Mouse (Mus musculus) embryonic facial prominence, embryonic 12.5 days (tissue): ENCODE data around the gene Gpr68. TPM values are rescaled to one million over a fixed set of nuclear protein-coding genes. Genes with fewer than 3 reads are reported as not detected.

Experiments used
- ATAC-seq: fragments of 200-750 bp; cut with Nextera tagmentation; 2 replicates; pipeline ENCODE4 v1.8.0; 2017; ENCODE audit not compliant: insufficient number of reproducible peaks, insufficient read depth, low FRiP score, low TSS enrichment
- H3K27ac ChIP-seq: fragments of 300-500 bp; sonication (generic); 2 replicates; pipeline ENCODE4 v1.5.1; 2016; ENCODE audit warnings: mild to moderate bottlenecking
- H3K27me3 ChIP-seq: fragments of 300-500 bp; sonication (generic); 2 replicates; pipeline ENCODE4 v1.6.1; 2016; ENCODE audit warnings: mild to moderate bottlenecking, moderate library complexity
- H3K36me3 ChIP-seq: fragments of 300-500 bp; sonication (generic); 2 replicates; pipeline ENCODE4 v1.6.1; 2016; ENCODE audit warnings: mild to moderate bottlenecking
- H3K4me1 ChIP-seq: fragments of 300-500 bp; sonication (generic); 2 replicates; pipeline ENCODE4 v1.6.1; 2016
- H3K4me2 ChIP-seq: fragments of 300-500 bp; sonication (generic); replicated peaks from 2 replicates; pipeline ENCODE4 v1.6.1; 2016; ENCODE audit warnings: mild to moderate bottlenecking, moderate library complexity
- H3K4me3 ChIP-seq: fragments of 300-500 bp; sonication (generic); 2 replicates; pipeline ENCODE4 v1.5.1; 2016; ENCODE audit warnings: mild to moderate bottlenecking
- H3K9ac ChIP-seq: fragments of 300-500 bp; sonication (generic); 2 replicates; pipeline ENCODE4 v1.6.1; 2016; ENCODE audit warnings: mild to moderate bottlenecking, moderate library complexity
- H3K9me3 ChIP-seq: fragments of 300-500 bp; sonication (generic); 2 replicates; pipeline ENCODE4 v1.6.1; 2016; ENCODE audit warnings: mild to moderate bottlenecking, moderate library complexity
- WGBS: fragments of 180-500 bp; shearing (Covaris S2); methylation state at CpG from one replicate; pipeline ENCODE4 v1.1.7; 2016; 5-methylcytosine and 5-hydroxymethylcytosine counted together
- polyA plus RNA-seq: library from polyadenylated mRNA; unstranded; fragments of >200 nt; fragmentation: Nextera tagmentation; extraction: Ambion mirVana; gene quantifications from 2 replicates; pipeline ENCODE4 v1.2.1, GENCODE M21; 2016

The Gpr68 gene
- polyA plus RNA-seq, 1 experiment from 2014 or later: 0.06 TPM

DNA sequence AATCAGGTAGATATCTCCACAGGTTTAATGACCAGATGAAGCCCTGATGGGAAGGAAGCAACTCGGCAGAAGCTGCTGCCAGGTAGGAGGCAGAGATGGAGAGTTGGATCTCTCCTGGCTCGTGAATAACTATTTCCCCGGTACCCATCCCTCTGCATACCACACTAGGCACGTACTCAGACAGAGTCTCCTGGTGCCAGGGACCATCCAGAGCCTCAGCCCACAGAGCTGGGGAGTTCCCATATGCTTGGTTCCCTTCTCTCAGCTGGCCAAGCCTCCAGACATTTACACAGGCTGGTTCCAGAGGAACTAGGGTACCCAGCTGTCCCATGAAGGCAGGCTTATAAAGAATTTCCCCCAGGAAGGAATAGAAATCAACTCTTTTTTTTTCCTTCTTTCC, 21.1 kb downstream of the Gpr68 start:
- Histone ChIP-seq H3K9me3 (no peaks in the 10 kb centered on the region), H3K4me3 (no peak overlapping the region), H3K36me3 (no peaks in the 10 kb centered on the region), H3K9ac (no peak overlapping the region), H3K27me3 (no peaks in the 10 kb centered on the region), H3K4me1 (no peaks in the 10 kb centered on the region), H3K4me2 (no peak overlapping the region), H3K27ac (no peak overlapping the region)
- no peak for ATAC-seq
- WGBS: 78% methylated on average over 4 of the region's 4 CpGs

DNA sequence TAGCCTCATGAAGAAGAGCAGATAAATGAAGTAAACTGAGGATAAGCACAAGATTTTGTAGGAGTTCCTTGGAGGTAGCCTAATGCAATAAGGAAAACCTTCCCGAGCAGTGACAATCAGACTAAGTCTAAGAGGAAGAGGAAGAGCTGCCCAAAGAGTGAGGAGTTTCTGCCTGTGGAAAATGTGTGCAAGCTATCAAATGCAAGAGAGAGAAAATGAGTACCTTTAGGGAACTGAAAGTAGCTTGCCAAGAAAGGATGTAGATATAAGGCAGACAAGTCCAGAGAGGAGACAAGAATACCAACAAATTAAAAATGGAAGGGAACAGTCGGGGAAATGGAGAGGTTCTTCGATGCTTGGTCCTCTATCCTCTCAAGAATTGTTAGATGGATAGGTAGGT, 22.4 kb downstream of the Gpr68 start:
- Histone ChIP-seq H3K36me3 (no peaks in the 10 kb centered on the region), H3K9ac (no peak overlapping the region), H3K27me3 (no peaks in the 10 kb centered on the region), H3K4me2 (no peak overlapping the region), H3K4me1 (no peaks in the 10 kb centered on the region), H3K27ac (no peak overlapping the region), H3K4me3 (no peak overlapping the region), H3K9me3 (no peaks in the 10 kb centered on the region)
- no peak for ATAC-seq
- 93% methylated on average over 3 of the region's 3 CpGs for WGBS

DNA sequence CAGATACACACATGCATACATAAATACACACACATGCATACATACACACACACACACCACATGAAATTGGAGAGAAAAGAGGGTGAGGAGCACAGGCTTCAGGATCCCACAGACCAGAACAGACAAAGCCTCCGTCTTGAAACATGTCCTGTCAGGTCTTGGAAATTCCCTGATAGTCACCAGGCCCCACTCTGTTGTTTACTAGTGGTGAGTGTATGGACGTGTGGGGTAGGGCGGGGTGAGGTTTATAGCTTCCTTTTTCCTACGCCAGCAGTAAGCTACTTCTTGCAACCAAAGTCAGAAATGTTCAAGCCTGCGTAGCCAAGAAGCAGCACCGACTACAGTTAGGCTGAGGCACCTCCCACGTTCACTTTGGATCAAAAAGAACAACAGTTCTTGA, 24.8 kb downstream of the Gpr68 start:
- Histone ChIP-seq H3K36me3 (no peaks in the 10 kb centered on the region), H3K27me3 (no peaks in the 10 kb centered on the region), H3K9me3 (no peaks in the 10 kb centered on the region), H3K4me3 (no peak overlapping the region), H3K9ac (no peak overlapping the region), H3K27ac (no peak overlapping the region), H3K4me2 (no peak overlapping the region), H3K4me1 (no peaks in the 10 kb centered on the region)
- no peak for ATAC-seq
- 83% methylated on average over 7 of the region's 7 CpGs for WGBS

DNA sequence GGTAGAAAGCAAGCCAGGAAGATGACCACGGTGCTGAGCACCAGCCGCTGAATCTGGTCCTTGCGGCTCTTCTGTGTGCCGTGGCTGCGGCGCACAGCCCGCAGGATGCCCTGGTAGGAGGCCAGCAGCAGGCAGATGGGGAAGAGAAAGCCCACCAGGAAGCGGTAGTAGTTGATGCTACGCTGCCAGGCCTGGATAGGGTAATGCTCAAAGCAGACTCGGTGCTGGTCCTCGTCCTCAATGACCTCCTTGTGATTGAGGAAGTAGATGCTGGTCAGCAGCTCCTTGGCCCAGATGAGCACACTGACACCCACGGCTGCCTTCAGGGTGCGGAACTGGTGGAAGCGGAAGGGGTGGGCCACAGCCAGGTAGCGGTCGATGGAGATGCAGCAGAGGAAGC, 29.4 kb downstream of the Gpr68 start:
- 92% methylated on average over 16 of the region's 16 CpGs for WGBS

DNA sequence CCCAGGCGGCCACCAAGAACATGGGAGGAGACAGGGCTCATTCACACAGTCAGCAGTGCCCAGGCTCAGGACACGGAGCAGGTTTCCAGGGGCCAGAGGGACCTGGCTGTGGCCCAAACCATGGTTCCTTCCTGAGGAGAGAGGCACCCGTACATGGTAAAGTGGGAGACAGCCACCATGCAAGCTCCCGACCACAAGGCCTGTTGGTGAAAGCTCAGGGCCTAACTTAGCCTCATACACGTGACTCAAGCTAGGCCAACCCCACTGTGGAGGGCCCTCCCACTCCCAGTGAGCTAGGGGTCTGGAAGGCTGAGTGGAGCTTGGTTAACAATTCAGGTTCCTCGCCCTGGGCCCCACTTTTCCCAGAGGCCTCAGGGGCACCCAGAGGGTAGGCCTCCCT, 30.1 kb downstream of the Gpr68 start:
- H3K9ac ChIP-seq: no peak overlapping the region
- no peaks in the 10 kb centered on the region for H3K4me1 ChIP-seq
- H3K4me3 ChIP-seq: no peak overlapping the region
- H3K27ac ChIP-seq: no peak overlapping the region
- no peaks in the 10 kb centered on the region for H3K27me3 ChIP-seq
- no peak for ATAC-seq
- H3K4me2 ChIP-seq: no peak overlapping the region
- WGBS: 82% methylated on average over 6 of the region's 6 CpGs
- no peaks in the 10 kb centered on the region for H3K9me3 ChIP-seq
- H3K36me3 ChIP-seq: no peaks in the 10 kb centered on the region

More for the DNA sequence above, 29.4 kb downstream of the Gpr68 start:
- no peaks in the 10 kb centered on the region for H3K27me3 ChIP-seq
- no peak for ATAC-seq
- H3K9me3 ChIP-seq: no peaks in the 10 kb centered on the region
- no peak overlapping the region for H3K9ac ChIP-seq
- H3K4me1 ChIP-seq: no peaks in the 10 kb centered on the region
- no peak overlapping the region for H3K4me2 ChIP-seq
- no peaks in the 10 kb centered on the region for H3K36me3 ChIP-seq
- H3K27ac ChIP-seq: no peak overlapping the region
- no peak overlapping the region for H3K4me3 ChIP-seq

DNA sequence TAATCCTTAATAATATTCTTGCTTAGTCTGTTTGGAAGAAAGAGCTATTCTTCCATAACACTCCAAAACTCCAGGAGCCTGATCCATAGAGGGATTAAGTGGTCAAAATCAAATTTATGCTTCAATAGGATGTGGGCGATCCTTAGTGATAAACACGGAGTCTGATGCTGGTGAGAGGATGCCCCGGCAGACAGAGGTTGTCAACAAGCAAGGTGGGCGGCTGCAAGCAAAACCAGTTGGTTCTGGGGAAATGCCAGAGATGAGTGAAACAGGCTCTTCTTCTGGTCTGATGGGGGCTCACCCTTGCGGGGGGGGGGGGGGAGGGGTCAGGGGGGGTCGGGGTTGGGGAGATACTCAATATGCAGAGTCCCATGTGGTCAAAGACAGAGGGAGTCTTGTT, 32.0 kb downstream of the Gpr68 start:
- Histone ChIP-seq H3K36me3 (no peaks in the 10 kb centered on the region), H3K4me3 (no peak overlapping the region), H3K9me3 (no peaks in the 10 kb centered on the region), H3K27me3 (no peaks in the 10 kb centered on the region), H3K4me1 (no peaks in the 10 kb centered on the region), H3K4me2 (no peak overlapping the region), H3K27ac (no peak overlapping the region), H3K9ac (no peak overlapping the region)
- no peak for ATAC-seq
- 73% methylated on average over 6 of the region's 6 CpGs for WGBS

DNA sequence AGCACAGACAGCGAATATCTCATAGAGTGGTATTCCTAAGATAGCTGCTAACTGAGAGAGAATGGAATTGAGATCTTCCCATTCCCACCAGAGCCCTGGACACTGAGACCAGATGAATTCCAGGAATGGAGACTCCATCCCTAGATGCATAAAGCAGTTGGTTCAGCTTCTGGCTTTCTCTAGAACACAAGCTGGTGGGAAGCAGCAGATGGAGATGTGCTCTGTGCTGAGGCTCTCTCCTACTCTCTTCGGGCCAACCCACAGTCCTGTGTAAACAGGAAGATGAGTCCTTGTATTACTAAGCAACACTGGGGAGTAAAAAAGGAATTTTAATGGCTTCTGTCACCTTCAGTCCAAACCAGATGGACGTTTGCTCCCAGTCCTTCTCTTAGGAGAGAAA, 32.4 kb downstream of the Gpr68 start:
- H3K9ac ChIP-seq: no peak overlapping the region
- H3K4me3 ChIP-seq: no peak overlapping the region
- H3K27ac ChIP-seq: no peak overlapping the region
- no peak overlapping the region for H3K4me2 ChIP-seq
- no peak for ATAC-seq
- WGBS: 63% methylated on average over 3 of the region's 3 CpGs
- H3K36me3 ChIP-seq: no peaks in the 10 kb centered on the region
- H3K9me3 ChIP-seq: no peaks in the 10 kb centered on the region
- H3K27me3 ChIP-seq: no peaks in the 10 kb centered on the region
- H3K4me1 ChIP-seq: no peaks in the 10 kb centered on the region

DNA sequence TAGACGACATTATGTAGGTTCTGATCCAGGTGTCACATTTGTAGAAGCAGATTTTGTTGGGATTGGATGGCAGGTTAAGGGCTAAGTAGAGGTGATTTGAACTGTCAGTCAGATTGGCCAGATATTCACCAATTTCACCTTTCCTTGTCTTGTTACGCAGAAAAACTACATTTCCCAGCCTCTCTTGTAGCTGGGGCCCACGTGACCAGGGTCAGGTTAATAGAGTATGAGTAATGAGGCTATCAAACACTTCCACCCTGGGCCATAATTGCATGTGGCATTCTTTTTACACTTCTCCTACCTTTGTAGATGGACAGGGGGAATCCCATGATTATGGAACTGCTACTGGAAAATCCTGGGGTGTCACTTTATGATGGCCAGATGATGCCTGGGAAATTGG, 34.4 kb downstream of the Gpr68 start:
- 80% methylated on average over 3 of the region's 3 CpGs for WGBS
- Histone ChIP-seq H3K9ac (no peak overlapping the region), H3K4me1 (no peaks in the 10 kb centered on the region), H3K27ac (no peak overlapping the region), H3K27me3 (no peaks in the 10 kb centered on the region), H3K4me2 (no peak overlapping the region), H3K36me3 (no peaks in the 10 kb centered on the region), H3K4me3 (no peak overlapping the region), H3K9me3 (no peaks in the 10 kb centered on the region)
- ATAC-seq: no peak

DNA sequence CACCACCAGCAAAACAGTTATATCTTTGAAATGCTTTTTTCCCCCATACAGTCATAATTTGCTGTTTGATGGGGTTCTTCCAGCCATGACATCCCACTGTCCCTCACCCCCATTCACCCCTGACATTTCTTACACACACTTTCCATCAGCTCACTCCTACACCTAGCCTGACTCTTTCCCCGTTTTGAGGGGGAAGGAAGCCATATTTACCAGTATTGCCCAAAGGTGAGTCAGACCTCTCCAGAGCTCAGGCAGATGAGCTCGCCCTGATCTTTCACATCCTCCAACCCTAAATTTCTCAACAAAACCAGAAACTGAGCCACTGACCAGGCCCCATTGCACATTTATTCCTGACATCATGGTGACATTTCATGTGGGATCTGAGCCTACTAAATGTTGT, 36.2 kb downstream of the Gpr68 start:
- H3K4me2 ChIP-seq: no peak overlapping the region
- H3K27ac ChIP-seq: no peak overlapping the region
- no peaks in the 10 kb centered on the region for H3K9me3 ChIP-seq
- H3K4me3 ChIP-seq: no peak overlapping the region
- no peaks in the 10 kb centered on the region for H3K27me3 ChIP-seq
- WGBS: 69% methylated on average over 2 of the region's 2 CpGs
- no peak overlapping the region for H3K9ac ChIP-seq
- no peaks in the 10 kb centered on the region for H3K4me1 ChIP-seq
- no peak for ATAC-seq
- H3K36me3 ChIP-seq: no peaks in the 10 kb centered on the region

DNA sequence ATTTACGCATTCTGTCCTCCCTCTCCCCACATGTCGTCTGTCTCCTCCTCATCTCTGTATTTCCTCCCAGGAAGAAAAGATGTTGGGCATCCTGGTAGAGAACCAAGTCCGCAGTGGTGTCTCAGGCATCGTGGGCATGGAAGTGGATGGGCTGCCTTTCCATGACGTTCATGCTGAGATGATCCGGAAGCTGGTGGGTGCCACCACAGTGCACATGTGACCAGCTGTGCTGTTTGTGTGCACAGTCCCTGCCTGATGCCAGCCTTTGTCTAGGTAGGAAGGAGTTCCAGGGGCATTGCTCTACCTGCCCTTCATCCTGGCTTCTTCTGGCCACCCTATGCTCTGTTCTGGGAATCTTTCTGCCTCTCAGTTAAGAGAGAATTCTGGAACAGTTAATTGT, 36.8 kb downstream of the Gpr68 start:
- no peak overlapping the region for H3K27ac ChIP-seq
- no peaks in the 10 kb centered on the region for H3K4me1 ChIP-seq
- H3K4me3 ChIP-seq: no peak overlapping the region
- no peaks in the 10 kb centered on the region for H3K9me3 ChIP-seq
- H3K27me3 ChIP-seq: no peaks in the 10 kb centered on the region
- no peak for ATAC-seq
- H3K9ac ChIP-seq: no peak overlapping the region
- no peaks in the 10 kb centered on the region for H3K36me3 ChIP-seq
- H3K4me2 ChIP-seq: no peak overlapping the region
- 95% methylated on average over 6 of the region's 6 CpGs for WGBS

DNA sequence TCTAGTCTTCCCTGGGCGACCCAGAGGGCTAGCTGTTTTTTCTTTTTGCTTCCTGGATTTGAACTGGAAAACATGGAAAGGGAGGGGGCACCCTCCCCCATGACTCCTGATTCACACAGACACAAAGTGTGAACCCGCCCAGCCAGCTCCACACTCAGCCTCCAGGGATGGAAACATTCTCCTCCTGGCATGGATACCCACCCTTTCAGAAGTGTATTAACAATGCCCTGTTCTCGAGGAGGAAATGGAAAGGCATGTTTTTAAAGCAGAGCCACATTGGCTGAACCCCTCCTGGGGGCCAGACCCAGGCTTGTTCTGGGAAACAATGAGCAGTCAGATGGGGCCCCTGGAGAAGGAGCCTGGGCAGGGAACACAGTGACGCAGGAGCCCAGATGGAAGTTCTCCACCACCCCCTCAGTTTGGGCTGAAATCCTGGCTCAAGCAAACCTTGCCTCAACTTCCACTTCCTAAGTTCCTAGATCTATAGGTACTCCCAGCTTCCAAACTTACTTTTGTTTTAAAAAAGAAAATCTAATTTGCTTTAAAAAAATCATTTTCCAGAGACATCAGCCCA, 39.9 kb downstream of the Gpr68 start:
- WGBS: 59% methylated on average over 4 of the region's 4 CpGs
- Histone ChIP-seq H3K27ac (no peak overlapping the region), H3K4me3 (no peak overlapping the region), H3K9me3 (no peaks in the 10 kb centered on the region), H3K36me3 (no peaks in the 10 kb centered on the region), H3K27me3 (no peaks in the 10 kb centered on the region), H3K4me2 (no peak overlapping the region), H3K9ac (no peak overlapping the region), H3K4me1 (no peaks in the 10 kb centered on the region)
- ATAC-seq: no peak

DNA sequence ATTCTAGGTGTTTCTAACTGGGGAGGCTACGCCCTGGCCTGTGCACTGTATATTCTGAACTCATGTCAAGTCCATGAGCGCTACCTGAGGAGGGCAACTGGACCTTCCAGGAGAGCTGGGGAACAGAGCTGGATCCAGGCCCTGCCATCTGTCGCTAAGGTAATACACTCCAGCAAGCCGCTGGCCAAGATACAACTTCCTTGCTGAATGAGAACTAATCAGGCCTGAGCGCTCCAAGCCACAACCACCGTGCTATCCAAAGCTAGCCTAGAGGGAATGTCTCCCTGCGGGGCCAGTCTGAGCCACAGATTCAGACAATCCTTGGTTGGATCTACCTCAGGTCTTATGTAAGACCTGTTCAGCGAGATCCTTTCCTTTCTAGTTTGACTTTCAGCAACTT, 40.9 kb downstream of the Gpr68 start:
- 84% methylated on average over 8 of the region's 8 CpGs for WGBS
- Histone ChIP-seq H3K4me1 (no peaks in the 10 kb centered on the region), H3K4me3 (no peak overlapping the region), H3K27me3 (no peaks in the 10 kb centered on the region), H3K36me3 (no peaks in the 10 kb centered on the region), H3K27ac (no peak overlapping the region), H3K9ac (no peak overlapping the region), H3K9me3 (no peaks in the 10 kb centered on the region), H3K4me2 (no peak overlapping the region)
- ATAC-seq: no peak

DNA sequence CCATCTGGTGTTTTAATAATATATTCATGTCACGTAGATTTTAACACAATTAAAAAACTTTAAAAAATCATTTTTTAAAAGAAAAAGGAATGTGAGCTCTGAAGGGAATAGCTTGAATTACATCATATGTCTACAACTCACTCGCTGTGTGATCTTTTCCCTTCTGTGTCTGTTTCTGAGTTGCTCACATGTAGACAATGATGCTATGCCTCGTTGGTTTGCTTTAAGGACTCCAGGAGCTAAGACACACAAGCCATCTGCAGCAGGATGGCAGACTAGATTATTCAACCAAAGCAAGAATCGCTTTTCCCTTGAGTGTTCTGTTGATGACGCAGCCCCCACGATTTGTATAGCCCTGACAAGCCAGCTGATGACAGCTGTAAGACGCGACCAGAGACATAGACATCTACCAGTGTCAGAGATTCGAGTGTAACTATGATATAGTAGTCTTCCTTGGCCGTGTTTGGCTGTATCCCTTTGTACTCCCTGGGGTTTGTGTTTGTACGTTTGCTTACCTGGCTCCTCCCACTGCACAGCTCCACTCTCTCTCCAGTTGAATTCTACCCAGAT, 42.4 kb downstream of the Gpr68 start:
- Histone ChIP-seq H3K4me3 (no peak overlapping the region), H3K4me2 (no peak overlapping the region), H3K27ac (no peak overlapping the region), H3K9me3 (no peaks in the 10 kb centered on the region), H3K4me1 (no peaks in the 10 kb centered on the region), H3K27me3 (no peaks in the 10 kb centered on the region), H3K9ac (no peak overlapping the region), H3K36me3 (no peaks in the 10 kb centered on the region)
- ATAC-seq: no peak
- whole genome bisulfite sequencing: 82% methylated on average over 11 of the region's 11 CpGs
